Mouse (Mus musculus) left cerebral cortex, adult 18-20 months (tissue): ENCODE results near the gene Zfp142. TPM values are rescaled to one million over a fixed set of nuclear protein-coding genes. Genes with fewer than 3 reads are reported as not detected.

ENCODE experiments used
- DNase-seq, 2 experiments: peaks; one replicate each; pipeline ENCODE4 v3.0.0; 2021 to 2022; ENCODE audit warnings: low spot score in 2 of 2, mixed read lengths in 1 of 2
- microRNA-seq, 2 experiments: library from miRNA; unstranded; fragments of <30 nt; microRNA quantifications; one replicate each; pipeline ENCODE4 v1.2.0; 2021
- total RNA-seq, 2 experiments: library from RNA; stranded (reverse); gene quantifications; 2 replicates each; pipeline ENCODE4 v1.2.3; 2021

Zfp142 gene
- total RNA-seq, 2 experiments from 2014 or later: 31.5 to 32.9 TPM

DNA sequence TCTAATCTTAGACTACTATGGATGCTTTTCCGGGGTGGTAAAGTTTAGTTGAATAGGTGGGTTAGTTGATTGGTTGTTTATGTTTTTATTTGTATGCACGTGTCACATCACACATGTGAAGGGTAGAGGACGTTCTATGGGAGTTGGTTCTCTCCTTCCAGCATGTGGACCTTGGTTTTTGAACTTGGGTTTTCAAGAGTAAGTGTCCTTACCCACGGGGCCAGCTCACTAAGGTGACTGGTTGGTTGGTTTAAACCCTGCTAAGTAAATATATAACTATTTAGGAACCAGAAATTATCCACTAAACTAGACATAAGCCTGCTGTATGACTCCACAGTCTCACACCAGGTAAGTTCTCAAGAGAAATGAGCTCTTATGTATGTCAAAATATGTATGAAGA, 63.3 kb downstream of the Zfp142 start:
- DNase-seq: no peak

DNA sequence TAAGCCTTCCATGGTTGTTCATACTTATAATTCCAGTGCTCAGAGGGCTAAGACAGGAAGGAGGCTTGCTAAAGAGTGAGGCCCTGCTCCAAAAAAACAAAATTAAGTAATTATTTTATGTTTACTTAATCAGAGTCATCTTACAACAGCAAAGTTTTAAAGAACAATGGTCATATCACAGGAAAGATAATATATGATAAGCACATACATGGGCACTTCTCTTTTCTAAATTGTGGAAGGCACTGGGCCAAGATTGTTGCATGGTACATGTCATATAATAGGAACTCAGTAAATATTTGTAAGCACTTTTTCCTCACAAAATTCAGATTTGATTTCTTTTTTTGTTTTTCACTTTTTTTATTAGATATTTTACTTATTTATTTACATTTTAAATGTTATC, 68.2 kb downstream of the Zfp142 start:
- DNase-seq: no peak

Small RNAs within 50 kb of the gene (microRNA-seq; reads per million reads assigned to microRNA genes)
- 0 reads per million in 2 experiments for gene Gm25035

Other genes starting within 250 kb of the Zfp142 start
- 1 to 10 TPM in 1 of 2 experiments, under 1 TPM in 1; 0.82 to 1.5 TPM for gene Catip, start 226.1 kb downstream of the Zfp142 start, total RNA-seq
- gene Slc11a1, start 213.1 kb downstream of the Zfp142 start, total RNA-seq: 1 to 10 TPM; 3.8 to 5.5 TPM
- 10 to 100 TPM; 26.1 to 26.4 TPM for gene Ctdsp1, start 196.7 kb downstream of the Zfp142 start, total RNA-seq
- 1 to 10 TPM in 1 of 2 experiments, under 1 TPM in 1; 0.79 to 1.6 TPM for gene Vil1, start 178.9 kb downstream of the Zfp142 start, total RNA-seq
- gene Cnot9, start 82.2 kb downstream of the Zfp142 start, total RNA-seq: 10 to 100 TPM; 25.7 to 26.5 TPM
- 10 to 100 TPM; 11.5 to 12.7 TPM for gene Plcd4, start 45.4 kb downstream of the Zfp142 start, total RNA-seq
- 10 to 100 TPM; 24.3 to 25.3 TPM for gene Usp37, start 44.0 kb downstream of the Zfp142 start, total RNA-seq
- 10 to 100 TPM; 23.2 to 25.2 TPM for gene Bcs1l, start within 50 bp of the Zfp142 start, total RNA-seq
- gene Rnf25, start 13.2 kb upstream of the Zfp142 start, total RNA-seq: 10 to 100 TPM; 59.9 to 64.2 TPM
- gene Stk36, start 13.2 kb upstream of the Zfp142 start, total RNA-seq: 1 to 10 TPM; 5.7 to 5.9 TPM
- gene Ttll4, start 73.5 kb upstream of the Zfp142 start, total RNA-seq: 10 to 100 TPM; 18.3 to 22.7 TPM
- gene Cyp27a1, start 125.3 kb upstream of the Zfp142 start, total RNA-seq: 1 to 10 TPM; 4.2 to 4.8 TPM
- gene Prkag3, start 161.0 kb upstream of the Zfp142 start, total RNA-seq: under 1 TPM; 0.12 to 0.51 TPM
- gene Wnt6, start 183.6 kb upstream of the Zfp142 start, total RNA-seq: 1 to 10 TPM; 3.3 to 4.5 TPM
- gene Wnt10a, start 203.3 kb upstream of the Zfp142 start, total RNA-seq: 10 to 100 TPM; 15.8 to 15.9 TPM